Mouse (Mus musculus): ENCODE results near the gene Cyp4f13. TPM values are rescaled to one million over a fixed set of nuclear protein-coding genes. Genes with fewer than 3 reads are reported as not detected.

Cyp4f13 gene
- polyA plus RNA-seq, 2 experiments: 3.6 to 4.1 TPM

DNA sequence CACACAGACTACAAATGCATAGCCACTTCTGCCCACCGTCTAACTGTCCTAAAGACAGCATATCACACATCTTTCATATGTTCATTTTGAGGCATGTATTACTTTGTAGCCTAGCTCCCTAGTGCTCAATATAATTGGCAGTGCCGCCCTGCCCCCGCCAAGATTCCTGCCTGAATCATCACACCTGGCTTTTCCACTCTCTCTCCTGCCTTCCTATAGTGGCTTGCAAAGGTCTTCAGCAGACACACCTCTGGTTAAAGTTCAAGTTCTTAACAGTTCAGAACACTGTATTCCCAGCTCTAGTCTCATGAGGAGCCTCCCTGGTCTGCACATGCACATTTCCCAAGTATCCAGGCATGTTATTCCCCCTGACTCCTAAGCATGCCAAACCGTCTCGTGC, 19.4 kb downstream of the Cyp4f13 start:
- H3K27ac ChIP-seq: no peak overlapping the region
- H3K4me3 ChIP-seq (ENCODE audit: insufficient read depth in 1 of 2, low read depth in 2 of 2, low read length in 2 of 2): no peak overlapping the region
- H3K4me2 ChIP-seq (ENCODE audit: low read depth): no peak overlapping the region
- TF ChIP-seq CTCF (IDR thresholded peaks at IDR 0.05; ENCODE audit: low read depth) (no peak), EP300 (IDR thresholded peaks at IDR 0.05; ENCODE audit: low read depth) (no peak)
- H3K36me3 ChIP-seq (replicated peaks; ENCODE audit: control insufficient read depth, insufficient read depth, low read depth): no peaks in the 10 kb centered on the region
- WGBS (ENCODE audit: insufficient replicate concordance): 69% methylated on average over 5 of the region's 5 CpGs
- no peaks in the 10 kb centered on the region for H3K27me3 ChIP-seq (ENCODE audit: control insufficient read depth, insufficient read depth, low read length)
- ATAC-seq (ENCODE audit: insufficient read depth) (no peak), DNase-seq (ENCODE audit: low read depth in 3 of 3, low spot score in 3 of 3) (no peak)
- H3K9me3 ChIP-seq (ENCODE audit: control insufficient read depth, low read length): no peaks in the 10 kb centered on the region
- peaks cover 0 to 2% of the 10 kb centered on the region in 2 experiments; a peak in 1 of 4 replicates for H3K4me1 ChIP-seq (replicated peaks; ENCODE audit: control insufficient read depth in 2 of 2, insufficient read depth in 2 of 2, low read length in 1 of 2)
- no peak overlapping the region for H3K9ac ChIP-seq (replicated peaks)

DNA sequence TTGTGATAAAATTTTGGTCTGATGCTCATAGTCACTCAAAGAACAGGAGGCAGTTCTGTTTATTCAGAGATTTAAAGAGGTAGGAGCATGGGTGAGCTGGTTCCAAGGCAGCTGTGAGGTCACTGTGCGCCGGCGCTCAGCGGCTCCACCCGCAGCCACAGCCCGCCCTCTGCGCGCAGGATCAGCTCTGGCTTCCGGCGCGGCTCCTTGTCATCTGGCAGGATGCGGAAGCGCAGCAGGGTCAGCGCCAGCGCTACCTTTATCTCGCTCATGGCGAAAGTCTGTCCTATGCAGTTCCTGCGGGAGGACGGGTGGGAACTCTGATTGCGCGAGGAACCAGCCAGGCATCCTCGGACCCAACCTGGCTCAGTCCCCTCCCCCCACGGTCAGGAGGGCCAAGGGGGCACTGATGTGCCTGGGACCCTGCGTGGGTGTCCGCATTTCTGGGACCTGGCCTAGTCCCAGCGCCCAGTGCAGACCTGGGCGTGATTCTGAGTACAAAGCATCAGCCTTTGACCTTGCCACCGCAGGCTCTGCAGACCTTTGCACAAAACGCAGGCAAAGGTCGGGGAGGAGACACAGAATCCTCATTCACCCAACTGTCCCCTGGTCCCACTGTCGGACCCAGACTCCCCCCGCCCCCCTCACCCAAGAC, 22.4 kb downstream of the Cyp4f13 start:
- Histone ChIP-seq H3K4me3 (ENCODE audit: insufficient read depth in 1 of 2, low read depth in 2 of 2, low read length in 2 of 2) (peak overlapping the region; percentile 40), H3K27ac (no peak overlapping the region), H3K36me3 (replicated peaks; ENCODE audit: control insufficient read depth, insufficient read depth, low read depth) (no peaks in the 10 kb centered on the region), H3K9me3 (ENCODE audit: control insufficient read depth, low read length) (no peaks in the 10 kb centered on the region), H3K4me2 (ENCODE audit: low read depth) (peak overlapping the region; percentile 68), H3K27me3 (ENCODE audit: control insufficient read depth, insufficient read depth, low read length) (no peaks in the 10 kb centered on the region), H3K4me1 (replicated peaks; ENCODE audit: control insufficient read depth in 2 of 2, insufficient read depth in 2 of 2, low read length in 1 of 2) (peaks cover 0 to 2% of the 10 kb centered on the region in 2 experiments; a peak in 1 of 4 replicates), H3K9ac (replicated peaks) (peak overlapping the region; percentile 35; the same call in 1 of the 2 replicates)
- no peak for TF ChIP-seq EP300 (IDR thresholded peaks at IDR 0.05; ENCODE audit: low read depth)
- no peak for TF ChIP-seq CTCF (IDR thresholded peaks at IDR 0.05; ENCODE audit: low read depth)
- ATAC-seq (ENCODE audit: insufficient read depth) (peak; percentile 82), DNase-seq (ENCODE audit: low read depth in 3 of 3, low spot score in 3 of 3) (peak; percentile 31 to 37 (median 35))
- 15% methylated on average over 32 of the region's 32 CpGs for WGBS (ENCODE audit: insufficient replicate concordance)

DNA sequence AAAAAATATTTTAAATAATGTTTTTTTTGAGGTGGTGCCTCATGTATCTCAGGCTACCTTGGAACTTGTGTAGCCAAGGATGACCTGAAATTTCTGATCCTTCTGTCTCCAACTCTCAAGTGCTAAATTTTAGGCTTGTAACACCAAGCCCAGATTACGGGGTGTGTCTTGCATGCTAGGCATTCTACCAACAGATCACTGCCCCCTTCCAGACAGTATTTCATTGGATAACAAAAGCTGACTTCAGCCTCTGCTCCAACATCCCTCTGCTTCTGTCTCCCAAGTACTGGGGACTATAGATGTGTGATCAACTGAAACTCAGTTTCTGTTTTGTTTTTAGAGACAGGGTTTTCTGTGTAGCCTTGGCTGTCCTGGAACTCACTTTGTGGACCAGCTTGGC, 23.5 kb downstream of the Cyp4f13 start:
- Histone ChIP-seq H3K27me3 (ENCODE audit: control insufficient read depth, insufficient read depth, low read length) (no peaks in the 10 kb centered on the region), H3K9ac (replicated peaks) (no peak overlapping the region), H3K4me1 (replicated peaks; ENCODE audit: control insufficient read depth in 2 of 2, insufficient read depth in 2 of 2, low read length in 1 of 2) (peaks cover 0 to 2% of the 10 kb centered on the region in 2 experiments; a peak in 1 of 4 replicates), H3K36me3 (replicated peaks; ENCODE audit: control insufficient read depth, insufficient read depth, low read depth) (no peaks in the 10 kb centered on the region), H3K27ac (no peak overlapping the region), H3K4me2 (ENCODE audit: low read depth) (no peak overlapping the region), H3K4me3 (ENCODE audit: insufficient read depth in 1 of 2, low read depth in 2 of 2, low read length in 2 of 2) (no peak overlapping the region), H3K9me3 (ENCODE audit: control insufficient read depth, low read length) (no peaks in the 10 kb centered on the region)
- TF ChIP-seq EP300 (IDR thresholded peaks at IDR 0.05; ENCODE audit: low read depth): no peak
- TF ChIP-seq CTCF (IDR thresholded peaks at IDR 0.05; ENCODE audit: low read depth): no peak
- 69% methylated on average over 1 of the region's 1 CpGs for WGBS (ENCODE audit: insufficient replicate concordance)
- no peak for ATAC-seq (ENCODE audit: insufficient read depth)
- DNase-seq (ENCODE audit: low read depth in 3 of 3, low spot score in 3 of 3): no peak

DNA sequence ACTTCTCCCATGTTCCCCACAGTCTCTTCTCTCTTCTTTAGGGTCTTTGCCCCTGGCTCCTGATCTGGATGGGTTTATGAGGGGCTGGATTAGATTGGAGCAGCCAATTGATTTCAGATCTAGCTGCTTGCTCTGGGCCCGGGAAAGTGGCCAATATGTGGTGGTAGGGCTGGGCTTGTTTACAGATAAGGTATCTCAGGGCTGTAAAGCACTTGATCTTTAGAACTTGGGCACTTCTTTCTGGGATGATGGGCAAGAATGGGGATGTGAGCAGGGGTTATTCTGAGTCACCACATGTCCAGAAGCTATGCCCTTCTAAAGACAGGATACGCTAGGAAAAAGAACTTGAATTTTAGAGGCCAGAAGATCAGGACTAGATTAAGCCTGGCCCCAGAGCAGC, 28.1 kb downstream of the Cyp4f13 start:
- H3K27me3 ChIP-seq (ENCODE audit: control insufficient read depth, insufficient read depth, low read length): no peaks in the 10 kb centered on the region
- no peak overlapping the region for H3K4me2 ChIP-seq (ENCODE audit: low read depth)
- ATAC-seq (ENCODE audit: insufficient read depth) (no peak), DNase-seq (ENCODE audit: low read depth in 3 of 3, low spot score in 3 of 3) (no peak)
- TF ChIP-seq EP300 (IDR thresholded peaks at IDR 0.05; ENCODE audit: low read depth): no peak
- TF ChIP-seq CTCF (IDR thresholded peaks at IDR 0.05; ENCODE audit: low read depth): no peak
- no peak overlapping the region for H3K9ac ChIP-seq (replicated peaks)
- H3K36me3 ChIP-seq (replicated peaks; ENCODE audit: control insufficient read depth, insufficient read depth, low read depth): no peaks in the 10 kb centered on the region
- H3K9me3 ChIP-seq (ENCODE audit: control insufficient read depth, low read length): no peaks in the 10 kb centered on the region
- no peak overlapping the region for H3K27ac ChIP-seq
- no peak overlapping the region for H3K4me3 ChIP-seq (ENCODE audit: insufficient read depth in 1 of 2, low read depth in 2 of 2, low read length in 2 of 2)
- WGBS (ENCODE audit: insufficient replicate concordance): 33% methylated on average over 2 of the region's 2 CpGs
- H3K4me1 ChIP-seq (replicated peaks; ENCODE audit: control insufficient read depth in 2 of 2, insufficient read depth in 2 of 2, low read length in 1 of 2): no peaks in the 10 kb centered on the region

DNA sequence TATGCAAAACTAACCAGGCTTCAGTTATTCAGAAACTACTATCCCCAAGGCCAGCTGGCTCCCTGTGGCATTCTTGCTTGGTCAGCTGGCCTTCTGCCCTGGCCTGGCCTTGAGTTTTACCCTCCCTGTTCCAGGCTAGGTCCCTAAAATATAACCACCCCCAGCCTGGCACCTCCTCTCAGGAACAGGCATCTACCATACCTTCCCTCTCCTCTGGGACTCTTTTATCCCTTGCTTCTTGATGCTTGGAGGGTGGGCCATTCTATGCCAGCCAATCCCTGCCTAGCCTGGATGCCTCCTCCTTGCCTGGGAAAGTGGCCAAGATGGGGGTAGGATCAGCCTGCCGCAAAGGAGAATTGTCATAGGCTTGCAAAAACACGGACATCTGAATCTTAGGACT, 30.1 kb downstream of the Cyp4f13 start, which contains the start of gene Cyp4f14:
TSS of gene Cyp4f14 (minus strand) at position 212 of the 400 bp plus-strand sequence.
- Histone ChIP-seq H3K4me2 (ENCODE audit: low read depth) (no peak within 1 kb of the TSS), H3K36me3 (replicated peaks; ENCODE audit: control insufficient read depth, insufficient read depth, low read depth) (no peaks in the 10 kb centered on the region), H3K9ac (replicated peaks) (no peak within 1 kb of the TSS)

More for the DNA sequence above, 30.1 kb downstream of the Cyp4f13 start, which contains the start of gene Cyp4f14:
- TF ChIP-seq EP300 (IDR thresholded peaks at IDR 0.05; ENCODE audit: low read depth): no peak
- no peak for TF ChIP-seq CTCF (IDR thresholded peaks at IDR 0.05; ENCODE audit: low read depth)
- no peak for DNase-seq (ENCODE audit: low read depth in 3 of 3, low spot score in 3 of 3)
- ATAC-seq (ENCODE audit: insufficient read depth): no peak
- H3K27ac ChIP-seq: no peak within 1 kb of the TSS
- no peak within 1 kb of the TSS for H3K4me3 ChIP-seq (ENCODE audit: insufficient read depth in 1 of 2, low read depth in 2 of 2, low read length in 2 of 2)
- no peaks in the 10 kb centered on the region for H3K9me3 ChIP-seq (ENCODE audit: control insufficient read depth, low read length)
- H3K27me3 ChIP-seq (ENCODE audit: control insufficient read depth, insufficient read depth, low read length): no peaks in the 10 kb centered on the region
- WGBS (ENCODE audit: insufficient replicate concordance): 52% methylated on average over 2 of the region's 2 CpGs
- no peaks in the 10 kb centered on the region for H3K4me1 ChIP-seq (replicated peaks; ENCODE audit: control insufficient read depth in 2 of 2, insufficient read depth in 2 of 2, low read length in 1 of 2)

All from liver, embryonic 14.5 days (tissue).